Mouse (Mus musculus) left cerebral cortex, postnatal 36 days (tissue): ENCODE results near the gene Myoc. TPM values are rescaled to one million over a fixed set of nuclear protein-coding genes. Genes with fewer than 3 reads are reported as not detected.

Experiments
- DNase-seq, 2 experiments: peaks; one replicate each; pipeline ENCODE4 v3.0.0; 2021 to 2022; ENCODE audit warnings: low spot score in 2 of 2, mixed read lengths in 1 of 2
- intact Hi-C: fragments of 180-260 bp; cut with DNase I; formaldehyde crosslinking; loops from one replicate; pipeline ENCODE4 v1.15.1; 2025
- microRNA-seq: library from miRNA; unstranded; fragments of <30 nt; microRNA quantifications from one replicate; pipeline ENCODE4 v1.2.0, GENCODE M21; 2022
- total RNA-seq, 2 experiments: library from RNA; stranded (reverse); gene quantifications; 2 replicates each; pipeline ENCODE4 v1.2.3; 2021

Myoc gene
- total RNA-seq, 2 experiments from 2014 or later, result 4.1 to 5.9 TPM

GRCm38 (mm10) chr1:162643752-162644151 lies 4.8 kb downstream of the Myoc start:
- DNase-seq, result peak; percentile 44 to 47
- intact Hi-C loops, result no loop called here

GRCm38 (mm10) chr1:162646083-162646686 lies 7.2 kb downstream of the Myoc start:
- intact Hi-C loops, result no loop called here
- no peak for DNase-seq

DNA sequence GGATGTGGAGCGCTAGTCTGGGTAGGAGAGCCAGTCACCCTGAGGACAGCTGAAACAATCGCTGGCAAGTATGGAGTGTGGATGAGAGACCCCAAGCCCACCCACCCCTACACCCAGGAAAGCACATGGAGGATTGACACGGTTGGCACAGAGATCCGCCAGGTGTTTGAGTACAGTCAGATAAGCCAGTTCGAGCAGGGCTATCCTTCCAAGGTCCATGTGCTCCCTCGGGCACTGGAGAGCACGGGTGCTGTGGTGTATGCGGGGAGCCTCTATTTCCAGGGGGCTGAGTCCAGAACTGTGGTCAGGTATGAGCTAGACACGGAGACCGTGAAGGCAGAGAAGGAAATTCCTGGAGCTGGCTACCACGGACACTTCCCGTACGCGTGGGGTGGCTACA lies 9.5 kb downstream of the Myoc start:
- no peak for DNase-seq
- intact Hi-C loops, result no loop called here

- no peak for DNase-seq
- intact Hi-C loops, result no loop called here
Observed at GRCm38 (mm10) chr1:162658119-162658518, 19.2 kb downstream of the Myoc start, which contains the start of gene Myocos. Myocos (minus strand) TSS chr1:162658219.

GRCm38 (mm10) chr1:162660276-162660860 lies 21.4 kb downstream of the Myoc start:
- intact Hi-C loops, result loop anchor here (10.0 kb wide), 1 partner anchor 306 kb away; no protein-coding TSS in a partner anchor
- no peak for DNase-seq

GRCm38 (mm10) chr1:162664826-162665475 lies 26.0 kb downstream of the Myoc start:
- intact Hi-C loops, result loop anchor here (2.0 to 10.0 kb wide), 2 partner anchors 116 to 310 kb away; partner anchors contain the start of gene Mettl13
- peak; percentile 46 to 66 for DNase-seq

DNA sequence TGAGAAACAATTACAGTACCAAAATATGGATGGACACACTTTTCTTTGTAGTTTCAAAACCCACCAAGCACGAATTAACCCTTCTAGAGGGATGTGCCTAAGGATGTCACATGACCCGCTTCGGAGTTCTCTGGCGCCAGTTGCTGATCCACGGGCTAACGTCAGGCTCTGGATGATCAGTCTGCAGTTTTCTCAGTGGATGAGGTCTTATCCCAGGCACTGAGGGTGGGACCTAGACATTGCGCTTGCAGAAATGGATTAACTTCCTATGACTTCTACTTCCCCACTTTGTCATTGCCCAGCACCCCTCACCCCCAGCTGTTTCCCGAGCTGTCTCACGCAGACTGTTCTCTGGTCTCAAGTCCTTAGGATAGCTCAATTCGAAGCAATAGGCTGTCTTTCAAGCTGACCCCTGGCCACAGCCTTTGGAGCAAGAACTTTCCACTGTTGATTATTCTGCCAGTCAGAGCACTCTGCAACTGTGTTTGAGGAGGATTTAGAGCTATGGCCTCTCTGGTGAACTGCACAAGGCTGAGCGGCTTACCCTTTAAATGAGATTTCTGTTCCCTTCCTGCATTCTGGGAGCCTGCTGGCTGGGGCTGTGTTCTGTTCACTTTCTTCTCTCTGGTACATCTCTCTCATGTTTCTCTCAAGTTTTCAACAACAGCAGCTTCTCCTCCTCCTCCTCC lies 26.7 kb downstream of the Myoc start:
- DNase-seq, result no peak
- intact Hi-C loops, result loop anchor here (2.0 to 10.0 kb wide), 2 partner anchors 117 to 311 kb away; partner anchors contain the start of gene Mettl13

DNA sequence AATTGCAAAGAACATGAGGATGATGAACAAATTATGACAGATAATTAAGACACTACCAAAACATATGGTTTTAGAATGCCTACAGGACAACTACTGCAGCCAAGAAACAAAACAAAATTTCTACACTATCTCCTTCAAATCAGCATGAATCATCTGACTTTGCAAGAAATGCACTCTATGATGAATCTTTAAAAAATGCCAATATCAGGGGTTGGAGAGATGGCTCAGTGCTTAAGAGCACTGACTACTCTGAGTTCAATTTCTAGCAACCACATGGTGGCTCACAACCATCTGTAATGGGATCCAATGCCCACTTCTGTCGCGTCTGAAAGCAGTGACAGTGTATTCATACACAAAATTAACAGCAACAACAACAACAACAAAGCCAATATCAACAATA lies 54.8 kb downstream of the Myoc start:
- intact Hi-C loops, result no loop called here
- no peak for DNase-seq

- DNase-seq, result no peak
- intact Hi-C loops, result no loop called here
Observed at GRCm38 (mm10) chr1:162697866-162698265, 58.9 kb downstream of the Myoc start.

Small RNA genes within 50 kb of the gene (microRNA-seq; reads per million reads assigned to microRNA genes)
- not detected for gene Gm27616

Other genes starting within 250 kb of the Myoc start
- gene Dnm3, start 161.1 kb upstream of the Myoc start, total RNA-seq, result 100 to 1,000 TPM in 1 of 2 experiments, 10 to 100 TPM in 1; 89.8 to 106 TPM
- gene Mettl13, start 90.6 kb upstream of the Myoc start, total RNA-seq, result 10 to 100 TPM; 12.5 to 12.6 TPM
- 100 to 1,000 TPM in 1 of 2 experiments, 10 to 100 TPM in 1; 99.2 to 117 TPM for gene Vamp4, start 68.6 kb upstream of the Myoc start, total RNA-seq
- not detected for gene Myocos, start 19.1 kb downstream of the Myoc start, total RNA-seq
- gene Prrc2c, start 101.4 kb downstream of the Myoc start, total RNA-seq, result 100 to 1,000 TPM; 174 to 236 TPM
- gene Fmo4, start 174.8 kb downstream of the Myoc start, total RNA-seq, result not detected
- gene Fmo1, start 227.5 kb downstream of the Myoc start, total RNA-seq, result 10 to 100 TPM; 10.8 to 13.9 TPM